Mouse (Mus musculus): Measurements from ENCODE around the gene Tbc1d9b. TPM values are rescaled to one million over a fixed set of nuclear protein-coding genes. Genes with fewer than 3 reads are reported as not detected.

Gene Tbc1d9b
- total RNA-seq, 2 experiments from 2014 or later, result 118 to 120 TPM

Other genes starting within 250 kb of the Tbc1d9b start
- 10 to 100 TPM; 36.6 to 46.1 TPM for gene Rasgef1c, start 229.6 kb upstream of the Tbc1d9b start, total RNA-seq (2021)
- gene Rnf130, start 106.0 kb upstream of the Tbc1d9b start, total RNA-seq (2021), result 100 to 1,000 TPM; 104 to 105 TPM
- gene Mrnip, start 43.0 kb downstream of the Tbc1d9b start, total RNA-seq (2021), result 10 to 100 TPM; 15.4 to 15.7 TPM
- 100 to 1,000 TPM; 460 to 526 TPM for gene Sqstm1, start 79.4 kb downstream of the Tbc1d9b start, total RNA-seq (2021)
- 10 to 100 TPM; 64.9 to 80.2 TPM for gene Mgat4b, start 79.5 kb downstream of the Tbc1d9b start, total RNA-seq (2021)
- gene Ltc4s, start 107.2 kb downstream of the Tbc1d9b start, total RNA-seq (2021), result 10 to 100 TPM in 1 of 2 experiments, 1 to 10 TPM in 1; 7.7 to 10.9 TPM
- 10 to 100 TPM in 1 of 2 experiments, 1 to 10 TPM in 1; 9.9 to 10.6 TPM for gene Maml1, start 160.9 kb downstream of the Tbc1d9b start, total RNA-seq (2021)
- gene Canx, start 194.3 kb downstream of the Tbc1d9b start, total RNA-seq (2021), result 100 to 1,000 TPM; 400 to 407 TPM
- gene Cby3, start 223.1 kb downstream of the Tbc1d9b start, total RNA-seq (2021), result not detected
- gene Hnrnph1, start 245.6 kb downstream of the Tbc1d9b start, total RNA-seq (2021), result 100 to 1,000 TPM; 175 to 266 TPM

Data from left cerebral cortex, postnatal 36 days (tissue).